Mouse (Mus musculus) urinary bladder, postnatal 4 days (tissue): ENCODE data around the gene Adam12.

ENCODE experiments used
- DNase-seq, 2 experiments: peaks; one replicate each; pipeline ENCODE4 v3.0.0; 2021 to 2022; ENCODE audit warnings: low spot score in 2 of 2

The Adam12 gene

DNA sequence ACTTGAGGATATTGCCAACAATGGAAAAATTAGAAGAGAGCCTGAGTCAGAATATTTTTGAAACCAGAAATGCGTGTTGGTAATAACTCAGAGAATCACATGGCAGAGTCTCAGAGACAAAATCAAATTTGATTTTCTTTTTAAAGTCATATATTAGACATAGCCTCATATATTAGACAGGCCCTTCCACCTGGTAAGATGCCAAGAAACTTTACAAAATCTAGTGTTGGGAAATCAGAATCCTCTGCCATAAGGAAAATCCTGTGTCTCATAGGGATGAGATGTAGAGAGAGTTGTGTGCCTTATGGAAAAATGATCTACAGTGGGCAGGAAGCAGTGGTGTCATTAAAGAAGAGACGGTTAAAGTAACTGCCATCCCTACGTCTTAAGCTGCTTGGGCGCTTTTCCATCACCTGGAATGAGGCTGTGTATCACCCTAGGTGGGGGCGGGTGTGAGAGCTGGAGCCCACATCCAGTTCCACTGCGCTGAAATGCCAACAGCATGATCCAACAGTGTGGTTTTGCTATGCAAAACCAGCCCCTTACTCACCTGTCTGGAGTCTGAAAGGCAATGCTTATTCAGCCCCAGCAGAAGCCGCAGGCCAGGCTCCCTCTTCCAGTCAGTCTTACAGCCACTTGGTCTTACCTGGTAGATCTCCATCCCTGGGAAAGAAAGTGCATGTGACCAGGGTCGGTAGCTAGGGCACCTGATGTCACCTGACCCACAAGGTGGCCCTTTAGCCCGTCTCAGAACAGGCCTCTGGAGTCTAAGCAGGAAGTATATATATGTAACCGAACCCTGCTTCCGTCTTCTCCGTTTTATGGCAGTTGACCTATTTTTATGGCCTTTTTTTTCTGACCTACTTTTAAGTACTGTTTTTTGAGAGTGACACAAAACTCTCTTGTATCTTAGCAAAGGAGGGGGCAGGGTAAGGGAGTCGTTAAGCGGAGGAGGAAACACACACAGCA lies at the start of gene Adam12:
Gene Adam12, minus strand, starts transcription at position 769 of the 969 bp plus-strand sequence.
- DNase-seq: no peak

GRCm38 (mm10) chr7:134272956-134273355 lies 41.0 kb upstream of the Adam12 start:
- DNase-seq: no peak

- DNase-seq: no peak
These were observed 40.5 kb upstream of the Adam12 start for GRCm38 (mm10) chr7:134272421-134272820.

DNA sequence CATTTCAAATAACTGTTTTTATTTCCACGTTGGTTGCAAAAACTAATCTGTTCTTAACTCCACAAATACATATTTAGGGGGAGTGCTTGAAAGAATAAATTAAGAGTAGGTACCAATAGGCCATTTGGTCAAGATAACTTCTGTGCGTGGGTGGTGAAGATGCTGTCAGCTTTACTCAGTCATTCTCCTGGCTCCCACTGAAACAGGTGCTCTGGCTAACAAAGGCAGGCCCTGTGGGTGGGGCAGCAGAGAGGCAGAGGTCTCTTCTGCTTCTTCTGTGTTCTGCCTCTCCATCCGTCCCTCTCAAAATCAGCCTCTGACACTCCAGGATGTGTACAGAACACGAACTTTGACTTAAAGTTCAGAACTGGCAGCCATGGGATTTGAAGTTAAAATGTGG lies 33.8 kb upstream of the Adam12 start:
- no peak for DNase-seq

- DNase-seq: peak; percentile 25 to 73
These were observed 31.4 kb upstream of the Adam12 start for GRCm38 (mm10) chr7:134263146-134263906.

DNA sequence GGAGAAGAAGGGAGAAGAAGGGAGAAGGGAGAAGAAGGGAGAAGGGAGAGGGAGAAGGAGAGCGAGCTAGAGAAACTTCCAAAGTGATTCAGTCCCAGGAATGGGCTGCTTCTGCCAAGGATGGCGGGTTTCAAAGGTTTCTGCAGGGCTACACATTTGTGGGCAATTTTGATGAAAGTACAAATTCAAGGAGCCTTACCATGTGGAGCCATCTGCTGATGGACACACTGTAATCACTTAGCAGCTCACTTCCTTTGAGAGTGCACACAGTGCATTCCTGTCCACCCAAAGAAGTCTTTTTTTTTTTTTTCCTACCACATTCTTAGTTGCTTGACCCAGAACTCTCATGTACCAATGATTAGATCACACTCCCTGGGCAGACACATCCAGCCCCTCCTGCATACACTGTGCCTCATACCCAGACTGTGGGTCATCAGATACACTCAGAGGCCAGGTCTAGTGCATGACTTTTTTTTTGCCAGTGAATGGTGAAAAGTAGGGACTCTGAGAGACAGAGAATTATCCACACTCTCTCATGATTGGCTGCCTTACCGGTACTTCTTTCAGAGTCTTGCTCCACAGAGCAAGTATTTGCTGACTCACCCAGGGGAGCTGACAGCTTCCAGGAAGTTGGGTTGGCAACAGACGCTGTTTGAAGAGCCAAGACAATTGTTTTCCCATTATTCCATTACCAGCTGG lies 29.2 kb upstream of the Adam12 start:
- DNase-seq: no peak

DNA sequence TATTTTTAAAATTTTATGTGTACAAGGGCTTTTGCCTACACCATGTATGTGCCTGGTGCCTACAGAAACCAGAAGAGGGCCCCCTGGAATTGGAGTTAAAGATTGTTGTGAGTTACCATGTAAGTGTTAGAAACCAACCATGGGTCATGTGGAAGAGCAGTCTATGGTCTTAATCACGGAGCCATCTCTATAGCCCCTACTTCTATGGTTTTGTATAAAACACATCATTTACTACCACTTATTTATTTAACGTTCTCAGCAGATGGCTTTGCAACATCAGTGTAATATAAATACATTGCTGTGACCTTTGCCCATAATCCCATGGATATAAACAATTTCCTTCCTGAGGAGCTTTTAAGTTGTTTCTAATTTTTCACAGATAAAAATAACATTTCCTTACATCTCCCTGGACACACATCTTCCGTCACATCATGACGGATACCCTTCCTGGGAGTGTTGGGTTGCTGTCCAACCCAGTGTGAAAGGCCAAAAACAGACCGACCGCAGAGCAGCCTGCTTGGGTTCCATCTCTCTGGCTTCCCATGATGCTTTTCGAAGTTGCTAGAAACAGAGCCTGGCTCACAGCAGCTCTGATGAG lies 18.4 kb upstream of the Adam12 start:
- DNase-seq: no peak

DNA sequence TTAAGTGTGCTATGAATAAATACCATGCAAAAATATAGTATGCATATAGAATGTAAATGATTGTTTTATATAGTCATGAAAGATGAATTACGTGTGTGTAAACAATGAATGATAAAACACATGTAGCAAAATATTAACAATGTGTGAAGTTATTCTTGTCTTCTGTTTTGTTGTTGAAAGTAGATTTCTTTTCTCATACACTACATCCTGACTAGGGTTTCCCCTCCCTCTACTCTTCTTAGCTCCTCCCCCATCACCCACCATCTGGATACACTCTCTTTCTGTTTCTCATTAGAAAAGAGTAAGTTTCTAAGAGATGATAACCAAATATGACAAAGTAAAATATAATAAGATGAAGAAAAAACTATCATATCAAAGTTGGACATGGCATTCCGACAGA lies 16.1 kb upstream of the Adam12 start:
- no peak for DNase-seq

- DNase-seq: no peak
These were observed 14.7 kb upstream of the Adam12 start for GRCm38 (mm10) chr7:134246624-134247023.

DNA sequence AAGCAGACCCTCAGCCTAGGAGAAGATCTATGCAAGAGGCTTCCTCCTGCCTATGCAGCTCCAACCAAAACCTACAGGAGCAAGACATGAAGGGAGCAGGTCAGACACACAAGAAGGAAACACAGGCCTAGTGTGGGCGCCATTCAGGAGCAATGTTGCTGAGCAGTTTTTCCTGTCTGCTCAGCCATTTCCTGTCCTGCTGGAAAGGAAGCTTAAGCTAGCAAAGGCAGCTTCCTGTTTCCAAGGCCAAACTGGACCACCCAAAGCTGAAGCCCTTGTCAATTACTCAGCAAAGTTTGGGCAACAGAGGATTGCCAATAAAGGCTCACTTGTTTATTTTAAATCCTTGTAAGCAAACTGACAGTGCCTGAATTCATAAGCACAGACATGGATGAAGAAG lies 10.8 kb upstream of the Adam12 start:
- no peak for DNase-seq

DNA sequence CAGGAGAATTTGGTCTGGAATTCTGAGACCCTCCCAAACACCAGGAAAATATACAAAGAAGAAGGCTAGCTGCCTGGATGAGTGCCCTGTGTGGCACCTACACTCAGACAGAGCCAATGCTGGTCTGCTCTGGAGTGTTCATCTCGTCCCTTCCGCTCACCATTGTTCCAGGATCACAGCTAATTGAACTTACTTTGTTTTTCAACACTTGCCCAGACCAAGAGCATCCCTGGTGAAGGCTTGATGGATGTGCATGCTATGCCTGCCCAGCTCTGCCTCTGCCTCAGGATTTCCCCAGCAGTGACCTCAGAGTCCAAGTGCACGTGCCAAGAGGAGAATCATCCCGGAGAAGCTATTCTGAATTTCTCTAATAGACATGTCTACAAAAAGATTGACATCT lies 9.3 kb upstream of the Adam12 start:
- no peak for DNase-seq

DNA sequence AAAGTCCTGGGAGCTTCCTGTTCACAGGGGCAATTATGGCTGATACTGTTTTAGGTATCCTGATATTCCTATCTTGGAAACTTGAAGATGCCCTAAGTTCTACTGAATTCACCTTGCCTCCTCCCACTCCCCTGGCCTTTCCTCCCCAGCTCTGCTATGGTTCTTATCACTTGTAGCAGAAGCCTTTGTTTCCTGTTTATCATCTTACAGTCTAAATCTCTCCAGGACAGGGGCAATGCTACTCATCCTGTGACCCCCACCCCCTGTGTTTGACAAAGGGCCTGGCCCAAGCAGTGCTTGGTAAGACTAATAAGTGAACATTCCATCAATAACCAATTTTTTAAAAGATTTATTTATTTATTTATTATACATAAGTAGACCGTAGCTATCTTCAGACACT lies 8.6 kb upstream of the Adam12 start:
- no peak for DNase-seq

DNA sequence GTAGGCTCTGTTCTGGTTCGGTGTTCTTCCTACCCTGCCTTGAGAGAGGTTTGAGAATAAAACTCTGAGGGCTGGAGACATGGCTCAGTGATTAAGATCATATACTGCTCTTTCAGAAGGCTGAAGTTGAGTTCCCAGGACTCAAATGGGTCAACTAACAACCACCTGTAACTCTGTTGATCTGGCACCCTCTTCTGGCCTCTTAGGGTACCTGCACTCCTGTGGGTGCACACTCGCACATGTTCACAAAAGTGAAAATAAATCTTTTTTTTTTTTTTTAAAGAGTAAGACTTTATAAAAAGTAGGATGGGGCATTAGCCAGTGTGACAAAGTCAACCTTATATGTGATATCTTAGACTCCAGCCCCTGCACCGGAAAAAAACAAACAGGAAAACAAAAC lies 6.9 kb upstream of the Adam12 start:
- no peak for DNase-seq

DNA sequence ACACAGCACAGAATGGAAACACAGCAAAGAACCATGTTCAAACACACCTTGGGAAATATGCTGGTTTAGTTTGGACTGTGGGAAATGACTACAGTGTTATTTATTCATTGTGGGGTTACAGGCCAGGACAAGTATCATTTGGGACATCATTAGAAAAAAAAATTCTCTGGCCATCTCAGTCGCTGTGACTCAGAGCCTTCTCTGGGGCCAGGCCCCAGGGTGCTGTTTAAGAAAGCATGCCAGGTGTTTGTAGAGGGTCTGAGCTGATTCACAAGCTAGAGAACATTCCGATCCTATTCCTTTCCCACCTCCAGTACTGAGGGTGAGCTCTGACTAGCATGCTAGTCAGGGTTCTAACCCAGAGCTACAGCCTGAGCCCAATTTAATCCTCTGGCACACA lies 5.4 kb upstream of the Adam12 start:
- no peak for DNase-seq

- DNase-seq: no peak
These were observed 4.8 kb upstream of the Adam12 start for GRCm38 (mm10) chr7:134236727-134237126.

DNA sequence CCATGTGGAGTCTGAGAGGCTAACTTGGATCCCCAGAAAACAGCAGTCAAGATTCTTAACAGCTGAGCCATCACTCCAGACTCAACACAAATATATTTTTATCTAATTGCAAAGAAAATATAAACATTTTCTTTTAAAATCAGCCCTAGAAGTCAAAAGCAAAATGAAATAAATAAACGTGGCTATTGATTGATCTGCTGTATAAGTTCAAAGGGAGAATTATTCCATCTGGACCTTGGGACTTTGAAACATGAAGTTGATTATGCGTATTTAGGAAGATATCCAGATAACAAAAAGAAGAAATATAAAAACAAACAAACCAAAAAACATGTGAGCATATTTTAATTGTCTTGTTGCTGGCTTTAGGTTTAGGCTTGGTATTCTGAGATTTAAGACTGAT lies 3.6 kb upstream of the Adam12 start:
- no peak for DNase-seq

DNA sequence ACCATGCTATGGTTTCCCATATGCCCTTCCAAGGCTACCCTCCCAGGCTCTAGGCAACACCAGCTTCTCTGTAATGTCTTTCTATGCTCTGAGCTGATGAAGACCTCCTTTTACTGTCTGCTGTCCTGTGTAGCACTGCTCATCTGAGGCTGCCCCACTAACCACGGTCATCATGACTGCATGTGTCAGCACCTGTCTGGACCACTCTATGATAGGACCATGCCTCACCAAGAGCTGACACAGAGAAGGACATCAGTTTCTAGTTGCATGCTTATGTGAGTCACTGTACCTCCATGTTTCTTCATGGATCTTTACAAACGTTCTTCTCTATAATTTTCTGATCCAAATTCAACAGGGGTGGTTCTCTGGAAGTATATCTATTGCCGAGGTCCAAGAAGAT lies 1.2 kb downstream of the Adam12 start:
- DNase-seq: no peak

DNA sequence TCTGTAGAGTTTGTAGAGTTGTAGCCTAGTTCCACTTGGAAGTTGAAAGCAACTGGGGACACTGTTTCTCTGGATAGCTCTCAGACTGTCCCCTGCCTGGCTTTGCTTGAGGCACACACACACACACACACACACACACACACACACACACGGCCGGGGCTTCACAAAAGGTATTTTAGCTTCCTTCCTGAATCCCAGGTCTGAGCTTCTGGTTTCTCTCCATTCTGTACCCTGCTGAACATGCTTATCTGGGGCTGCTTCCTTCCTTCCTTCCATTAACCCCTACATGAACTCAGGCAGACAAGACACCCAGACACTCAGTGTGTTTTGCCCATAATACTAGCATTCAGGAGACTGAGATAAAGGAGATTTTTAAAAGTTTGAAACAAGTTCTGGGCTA lies 2.0 kb downstream of the Adam12 start:
- no peak for DNase-seq

GRCm38 (mm10) chr7:134227773-134228455 lies 4.0 kb downstream of the Adam12 start:
- DNase-seq: no peak

DNA sequence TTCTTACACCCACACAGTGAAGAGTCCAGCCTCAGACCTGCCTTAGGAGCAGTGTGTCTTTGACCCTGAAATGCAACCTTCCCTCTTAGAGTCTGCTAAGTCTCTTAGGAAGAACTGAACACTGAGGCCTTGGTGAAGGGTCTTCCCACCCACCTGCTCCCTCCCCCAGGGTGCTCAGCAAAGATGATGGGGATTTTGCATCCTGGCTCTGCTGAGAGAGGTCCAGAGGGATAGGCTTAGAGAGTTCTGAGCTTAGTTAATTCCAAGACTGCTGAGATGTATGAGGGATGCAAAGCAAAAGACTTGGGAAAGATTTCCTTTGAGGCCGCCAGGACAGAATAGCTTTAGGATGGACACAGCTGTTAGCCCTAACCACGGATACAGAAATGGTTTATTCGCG lies 4.8 kb downstream of the Adam12 start:
- DNase-seq: no peak

DNA sequence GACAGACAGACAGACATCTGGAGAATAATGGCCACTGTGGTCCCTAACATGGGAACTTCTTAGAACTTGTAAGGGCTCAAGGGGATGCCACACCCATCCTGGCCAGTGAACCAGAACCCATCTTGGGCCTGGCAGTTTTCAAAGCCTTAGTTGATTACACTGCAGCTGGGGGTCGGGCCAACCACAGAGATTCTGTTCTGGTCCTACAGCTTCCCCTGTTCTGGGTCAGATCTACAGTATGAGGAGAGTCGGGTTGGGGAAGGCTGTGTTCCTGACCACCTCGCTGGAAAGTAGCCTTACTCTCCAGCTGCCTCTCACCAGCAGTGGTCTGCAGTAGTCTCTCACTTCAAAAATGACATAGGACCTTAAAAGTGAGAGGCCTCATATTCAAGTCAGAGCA lies 5.7 kb downstream of the Adam12 start:
- DNase-seq: no peak
